Mouse (Mus musculus) neural tube, embryonic 11.5 days (tissue): ENCODE results near the gene E030030I06Rik. TPM values are rescaled to one million over a fixed set of nuclear protein-coding genes. Genes with fewer than 3 reads are reported as not detected.
"Not testable (repeated sequence)": the region's sequence is repeated elsewhere in the genome, so short reads cannot be mapped to it uniquely, and the experiment has no call there.

Experiments
- ATAC-seq: fragments of 200-750 bp; cut with Nextera tagmentation; 2 replicates; pipeline ENCODE4 v1.8.0; 2017; ENCODE audit warnings: moderate number of reproducible peaks, mild to moderate bottlenecking, moderate TSS enrichment, moderate library complexity; ENCODE audit not compliant: insufficient read depth, low FRiP score, low TSS enrichment
- DNase-seq: peaks from one replicate; pipeline ENCODE4 v3.0.0-alpha.2; 2015; ENCODE audit warnings: low spot score
- H3K27ac ChIP-seq: fragments of 300-500 bp; sonication (generic); 2 replicates; pipeline ENCODE4 v1.5.1; 2014; ENCODE audit warnings: low read depth, mild to moderate bottlenecking, low read length
- H3K27me3 ChIP-seq: fragments of 300-500 bp; sonication (generic); 2 replicates; pipeline ENCODE4 v1.6.1; 2014; ENCODE audit warnings: mild to moderate bottlenecking, low read length, mixed read lengths; ENCODE audit not compliant: control insufficient read depth, insufficient read depth
- H3K36me3 ChIP-seq: fragments of 300-500 bp; sonication (generic); 2 replicates; pipeline ENCODE4 v1.6.1; 2014; ENCODE audit warnings: mild to moderate bottlenecking, low read length, moderate library complexity, mixed read lengths; ENCODE audit not compliant: control insufficient read depth, insufficient read depth
- H3K4me1 ChIP-seq: fragments of 300-500 bp; sonication (generic); 2 replicates; pipeline ENCODE4 v1.6.1; 2014; ENCODE audit warnings: low read length, mixed read lengths; ENCODE audit not compliant: control insufficient read depth, insufficient read depth
- H3K4me2 ChIP-seq: fragments of 300-500 bp; sonication (generic); 2 replicates; pipeline ENCODE4 v1.6.1; 2014; ENCODE audit warnings: low read depth, mild to moderate bottlenecking, moderate library complexity
- H3K4me3 ChIP-seq: fragments of 300-500 bp; sonication (generic); 2 replicates; pipeline ENCODE4 v1.5.1; 2014; ENCODE audit warnings: low read depth, low read length
- H3K9ac ChIP-seq: fragments of 300-500 bp; sonication (generic); 2 replicates; pipeline ENCODE4 v1.6.1; 2014; ENCODE audit warnings: mild to moderate bottlenecking, low read length
- H3K9me3 ChIP-seq: fragments of 300-500 bp; sonication (generic); 2 replicates; pipeline ENCODE4 v1.6.1; 2016; ENCODE audit warnings: low read length; ENCODE audit not compliant: control insufficient read depth
- WGBS: fragments of 180-500 bp; shearing (Covaris S2); extraction: QIAGEN DNeasy Blood & Tissue Kit; methylation state at CpG from one replicate; pipeline ENCODE4 v1.1.7; 2014; 5-methylcytosine and 5-hydroxymethylcytosine counted together
- polyA plus RNA-seq: library from polyadenylated mRNA; unstranded; fragments of >200 nt; fragmentation: Nextera tagmentation; extraction: Ambion mirVana; gene quantifications from 2 replicates; pipeline ENCODE4 v1.2.1, GENCODE M21; 2014

Gene E030030I06Rik
- 10.1 and 16.1 TPM in 2 replicates for polyA plus RNA-seq

GRCm38 (mm10) chr10:22149073-22149690 lies at the start of gene E030030I06Rik:
Gene E030030I06Rik (minus strand): TSS chr10:22149270.
- Histone ChIP-seq H3K9ac (peak within 1 kb of the TSS; percentile 60), H3K36me3 (no peaks in the 10 kb centered on the region), H3K4me3 (peak within 1 kb of the TSS; percentile 48), H3K27me3 (peaks cover 37% of the 10 kb centered on the region), H3K9me3 (no peaks in the 10 kb centered on the region), H3K27ac (no peak within 1 kb of the TSS), H3K4me2 (peak within 1 kb of the TSS; percentile 92), H3K4me1 (0 out of 2 replicates have a peak, but pooled peaks cover 4% of the 10 kb centered on the region)
- ATAC-seq (peak; percentile 60), DNase-seq (peak; percentile 63)
- 0% methylated on average over 37 of the region's 37 CpGs for WGBS

- DNase-seq: peak; percentile 34
- not testable (repeated sequence) for H3K4me1 ChIP-seq, H3K36me3 ChIP-seq, H3K27me3 ChIP-seq, H3K9me3 ChIP-seq, H3K4me3 ChIP-seq, H3K27ac ChIP-seq, H3K9ac ChIP-seq
- 1% methylated on average over 6 of the region's 10 CpGs for WGBS
- ATAC-seq: peak; percentile 79; the same call in 1 of the 2 replicates
- 0 out of 2 replicates have a peak overlapping the region, but pooled peaks have one; percentile 19 for H3K4me2 ChIP-seq
These were observed 42.0 kb upstream of the E030030I06Rik start for GRCm38 (mm10) chr10:22191035-22191434.

GRCm38 (mm10) chr10:22176515-22176914 lies 27.4 kb upstream of the E030030I06Rik start:
- not testable (repeated sequence) for H3K4me2 ChIP-seq, ATAC-seq, H3K4me3 ChIP-seq, H3K9me3 ChIP-seq, H3K27me3 ChIP-seq, DNase-seq, H3K9ac ChIP-seq, H3K27ac ChIP-seq, H3K4me1 ChIP-seq, H3K36me3 ChIP-seq
- WGBS: 83% methylated on average over 2 of the region's 2 CpGs

- H3K4me3 ChIP-seq, H3K9me3 ChIP-seq, H3K36me3 ChIP-seq, H3K4me1 ChIP-seq, DNase-seq, H3K4me2 ChIP-seq, H3K27me3 ChIP-seq, ATAC-seq, H3K27ac ChIP-seq, H3K9ac ChIP-seq: not testable (repeated sequence)
- WGBS: 65% methylated on average over 1 of the region's 2 CpGs
These were observed 25.1 kb upstream of the E030030I06Rik start for GRCm38 (mm10) chr10:22174190-22174487.

- H3K9me3 ChIP-seq, H3K36me3 ChIP-seq, H3K27me3 ChIP-seq, H3K9ac ChIP-seq, H3K4me3 ChIP-seq, DNase-seq, H3K27ac ChIP-seq, H3K4me1 ChIP-seq: not testable (repeated sequence)
- WGBS: 15% methylated on average over 11 of the region's 17 CpGs
- peak; percentile 69 for ATAC-seq
- H3K4me2 ChIP-seq: peak overlapping the region; percentile 14; the same call in 1 of the 2 replicates
These were observed 24.5 kb upstream of the E030030I06Rik start for GRCm38 (mm10) chr10:22173335-22174189.

- peak overlapping the region; percentile 14; the same call in 1 of the 2 replicates for H3K4me2 ChIP-seq
- H3K36me3 ChIP-seq, H3K27me3 ChIP-seq, H3K4me1 ChIP-seq, DNase-seq, H3K4me3 ChIP-seq, H3K27ac ChIP-seq, H3K9ac ChIP-seq, H3K9me3 ChIP-seq: not testable (repeated sequence)
- 56% methylated on average over 4 of the region's 5 CpGs for WGBS
- ATAC-seq: peak; percentile 63
These were observed 23.6 kb upstream of the E030030I06Rik start for GRCm38 (mm10) chr10:22172431-22173334.

- not testable (repeated sequence) for H3K36me3 ChIP-seq, H3K4me3 ChIP-seq, ATAC-seq, DNase-seq, H3K4me2 ChIP-seq, H3K27ac ChIP-seq, H3K9me3 ChIP-seq, H3K27me3 ChIP-seq, H3K9ac ChIP-seq, H3K4me1 ChIP-seq
These were observed 20.0 kb upstream of the E030030I06Rik start for GRCm38 (mm10) chr10:22169116-22169515.

GRCm38 (mm10) chr10:22167061-22167460 lies 18.0 kb upstream of the E030030I06Rik start:
- H3K4me1 ChIP-seq, H3K9me3 ChIP-seq, H3K4me3 ChIP-seq, H3K27me3 ChIP-seq, H3K36me3 ChIP-seq, DNase-seq, H3K27ac ChIP-seq, ATAC-seq, H3K9ac ChIP-seq, H3K4me2 ChIP-seq: not testable (repeated sequence)
- WGBS: 92% methylated on average over 1 of the region's 1 CpGs
